Mouse (Mus musculus) heart, embryonic 16.5 days (tissue): ENCODE measurements around the gene Rasal3. TPM values are rescaled to one million over a fixed set of nuclear protein-coding genes. Genes with fewer than 3 reads are reported as not detected.

Experiments used
- ATAC-seq: fragments of 200-750 bp; cut with Nextera tagmentation; replicated peaks from 2 replicates; pipeline ENCODE4 v1.8.0; 2017; ENCODE audit warnings: moderate number of reproducible peaks; ENCODE audit not compliant: insufficient read depth, low FRiP score; ENCODE audit errors: extremely low read depth
- H3K27ac ChIP-seq: fragments of 300-500 bp; sonication (generic); 2 replicates; pipeline ENCODE4 v1.5.1; 2014; ENCODE audit warnings: mild to moderate bottlenecking, low read length, control low read depth, moderate library complexity
- H3K27me3 ChIP-seq: fragments of 300-500 bp; sonication (generic); 2 replicates; pipeline ENCODE4 v1.6.1; 2014; ENCODE audit warnings: low read length, mixed read lengths; ENCODE audit not compliant: control insufficient read depth, insufficient read depth
- H3K36me3 ChIP-seq: fragments of 300-500 bp; sonication (generic); 2 replicates; pipeline ENCODE4 v1.6.1; 2014; ENCODE audit not compliant: control insufficient read depth, insufficient read depth
- H3K4me1 ChIP-seq: fragments of 300-500 bp; sonication (generic); 2 replicates; pipeline ENCODE4 v1.6.1; 2014; ENCODE audit warnings: low read length, mixed read lengths; ENCODE audit not compliant: control insufficient read depth, insufficient read depth
- H3K4me2 ChIP-seq: fragments of 300-500 bp; sonication (generic); 2 replicates; pipeline ENCODE4 v1.6.1; 2014; ENCODE audit warnings: low read depth, mild to moderate bottlenecking, control low read depth, low read length
- H3K4me3 ChIP-seq: fragments of 300-500 bp; sonication (generic); 2 replicates; pipeline ENCODE4 v1.5.1; 2014; ENCODE audit warnings: mild to moderate bottlenecking, control low read depth, low read length
- H3K9ac ChIP-seq: fragments of 300-500 bp; sonication (generic); 2 replicates; pipeline ENCODE4 v1.6.1; 2014; ENCODE audit warnings: low read length, control low read depth
- H3K9me3 ChIP-seq: fragments of 300-500 bp; sonication (generic); replicated peaks from 2 replicates; pipeline ENCODE4 v1.6.1; 2016; ENCODE audit warnings: low read length; ENCODE audit not compliant: control insufficient read depth
- WGBS: fragments of 180-500 bp; shearing (Covaris S2); extraction: QIAGEN DNeasy Blood & Tissue Kit; methylation state at CpG from one replicate; pipeline ENCODE4 v1.1.7; 2014; 5-methylcytosine and 5-hydroxymethylcytosine counted together
- microRNA-seq: library from miRNA; unstranded; fragments of <30 nt; microRNA quantifications from one replicate; pipeline ENCODE4, GENCODE M21; 2017
- polyA plus RNA-seq: library from polyadenylated mRNA; unstranded; fragments of >200 nt; fragmentation: Nextera tagmentation; extraction: Ambion mirVana; gene quantifications from 2 replicates; pipeline ENCODE4 v1.2.1, GENCODE M21; 2015

Rasal3 gene
- polyA plus RNA-seq, 1 experiment from 2014 or later, result 13.9 TPM

DNA sequence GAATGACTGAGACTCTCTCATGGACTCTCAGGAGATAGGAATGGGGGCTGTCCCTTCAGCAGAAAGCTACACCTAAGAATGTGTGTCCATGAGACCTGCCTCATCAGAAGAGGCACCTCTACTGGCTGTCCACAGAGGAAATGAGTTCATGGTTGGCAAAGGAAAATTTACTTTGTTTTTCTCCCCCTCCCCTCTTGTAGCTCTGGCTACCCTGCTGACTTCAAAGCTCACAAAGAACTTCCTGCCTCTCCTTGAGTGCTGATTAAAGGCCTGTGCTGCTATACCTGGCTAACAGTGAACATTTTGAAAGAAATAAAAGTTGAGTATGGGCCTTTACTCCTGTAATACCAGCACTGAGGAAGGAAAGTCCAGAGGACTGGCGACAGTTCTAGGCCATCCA lies 62.3 kb downstream of the Rasal3 start:
- no peak overlapping the region for H3K4me2 ChIP-seq
- ATAC-seq, result no peak
- H3K9me3 ChIP-seq, result no peaks in the 10 kb centered on the region
- H3K4me1 ChIP-seq, result no peaks in the 10 kb centered on the region
- 85% methylated on average over 1 of the region's 1 CpGs for WGBS
- H3K27me3 ChIP-seq, result no peaks in the 10 kb centered on the region
- H3K27ac ChIP-seq, result no peak overlapping the region
- H3K36me3 ChIP-seq, result peaks cover 35% of the 10 kb centered on the region
- H3K4me3 ChIP-seq, result no peak overlapping the region
- H3K9ac ChIP-seq, result no peak overlapping the region

Small RNAs within 50 kb of the gene (microRNA-seq; reads per million reads assigned to microRNA genes)
- not detected for gene Gm22201

Other genes starting within 250 kb of the Rasal3 start
- 8.6 and 8.9 TPM in 2 replicates for gene Notch3, start 236.7 kb downstream of the Rasal3 start, polyA plus RNA-seq
- gene Ephx3, start 214.0 kb downstream of the Rasal3 start, polyA plus RNA-seq, result 0.20 and 0.85 TPM in 2 replicates
- 54.1 and 55.4 TPM in 2 replicates for gene Brd4, start 118.9 kb downstream of the Rasal3 start, polyA plus RNA-seq
- 75.8 and 81.4 TPM in 2 replicates for gene Akap8, start 82.3 kb downstream of the Rasal3 start, polyA plus RNA-seq
- 99.2 and 107 TPM in 2 replicates for gene Akap8l, start 53.0 kb downstream of the Rasal3 start, polyA plus RNA-seq
- gene Wiz, start 14.1 kb downstream of the Rasal3 start, polyA plus RNA-seq, result 10.5 and 11.1 TPM in 2 replicates
- gene Pglyrp2, start 20.6 kb upstream of the Rasal3 start, polyA plus RNA-seq, result 1.5 and 3.0 TPM in 2 replicates
- 0.24 and 0.54 TPM in 2 replicates for gene Cyp4f39, start 49.1 kb upstream of the Rasal3 start, polyA plus RNA-seq
- 6.5 and 6.8 TPM in 2 replicates for gene Cyp4f17, start 102.5 kb upstream of the Rasal3 start, polyA plus RNA-seq
- 16.7 and 17.6 TPM in 2 replicates for gene Cyp4f16, start 133.0 kb upstream of the Rasal3 start, polyA plus RNA-seq
- not detected in 2 replicates for gene Cyp4f37, start 217.7 kb upstream of the Rasal3 start, polyA plus RNA-seq